Mouse (Mus musculus): Measurements from ENCODE around the gene Chst15.

GRCm38 (mm10) chr7:132223452-132224141, 93.4 kb downstream of the Chst15 start:
- TF ChIP-seq POLR2A (IDR thresholded peaks at IDR 0.05; ENCODE audit: low read depth, low read length) (no peak), CTCF (conservative IDR thresholded peaks at IDR 0.05; ENCODE audit: insufficient read depth, insufficient read length, low read depth, low read length) (no peak)

Measured in kidney, adult 2 months (tissue).